Mouse (Mus musculus) limb, embryonic 11.5 days (tissue): Measurements from ENCODE around the gene Homer3. TPM values are rescaled to one million over a fixed set of nuclear protein-coding genes. Genes with fewer than 3 reads are reported as not detected.

Source experiments
- ATAC-seq: fragments of 200-750 bp; cut with Nextera tagmentation; 2 replicates; pipeline ENCODE4 v1.8.0; 2017; ENCODE audit warnings: low read depth; ENCODE audit not compliant: insufficient number of reproducible peaks, low FRiP score, low TSS enrichment
- DNase-seq: peaks from one replicate; pipeline ENCODE4 v3.0.0-alpha.2; 2015; ENCODE audit warnings: low spot score
- H3K27ac ChIP-seq: fragments of 300-500 bp; sonication (generic); replicated peaks from 2 replicates; pipeline ENCODE4 v1.5.1; 2014; ENCODE audit warnings: low read depth, mild to moderate bottlenecking, low read length
- H3K27me3 ChIP-seq: fragments of 300-500 bp; sonication (generic); 2 replicates; pipeline ENCODE4 v1.6.1; 2014; ENCODE audit warnings: mild to moderate bottlenecking, low read length, mixed read lengths; ENCODE audit not compliant: control insufficient read depth, insufficient read depth
- H3K36me3 ChIP-seq: fragments of 300-500 bp; sonication (generic); 2 replicates; pipeline ENCODE4 v1.6.1; 2014; ENCODE audit warnings: mild to moderate bottlenecking, low read length, moderate library complexity, mixed read lengths; ENCODE audit not compliant: control insufficient read depth, insufficient read depth
- H3K4me1 ChIP-seq: fragments of 300-500 bp; sonication (generic); 2 replicates; pipeline ENCODE4 v1.6.1; 2014; ENCODE audit warnings: low read length, mixed read lengths; ENCODE audit not compliant: control insufficient read depth, insufficient read depth
- H3K4me2 ChIP-seq: fragments of 300-500 bp; sonication (generic); 2 replicates; pipeline ENCODE4 v1.6.1; 2014; ENCODE audit warnings: low read depth, mild to moderate bottlenecking, moderate library complexity; ENCODE audit not compliant: severe bottlenecking
- H3K4me3 ChIP-seq: fragments of 300-500 bp; sonication (generic); 2 replicates; pipeline ENCODE4 v1.5.1; 2014; ENCODE audit warnings: low read depth, low read length
- H3K9ac ChIP-seq: fragments of 300-500 bp; sonication (generic); 2 replicates; pipeline ENCODE4 v1.6.1; 2014; ENCODE audit warnings: mild to moderate bottlenecking, low read length
- H3K9me3 ChIP-seq: fragments of 300-500 bp; sonication (generic); 2 replicates; pipeline ENCODE4 v1.6.1; 2016; ENCODE audit warnings: low read length; ENCODE audit not compliant: control insufficient read depth
- WGBS: fragments of 180-500 bp; shearing (Covaris S2); extraction: QIAGEN DNeasy Blood & Tissue Kit; methylation state at CpG from one replicate; pipeline ENCODE4 v1.1.7; 2014; 5-methylcytosine and 5-hydroxymethylcytosine counted together
- polyA plus RNA-seq: library from polyadenylated mRNA; unstranded; fragments of >200 nt; fragmentation: Nextera tagmentation; extraction: Ambion mirVana; gene quantifications from 2 replicates; pipeline ENCODE4 v1.2.1, GENCODE M21; 2014

The Homer3 gene
- polyA plus RNA-seq, 1 experiment from 2014 or later, result 75.2 TPM

DNA sequence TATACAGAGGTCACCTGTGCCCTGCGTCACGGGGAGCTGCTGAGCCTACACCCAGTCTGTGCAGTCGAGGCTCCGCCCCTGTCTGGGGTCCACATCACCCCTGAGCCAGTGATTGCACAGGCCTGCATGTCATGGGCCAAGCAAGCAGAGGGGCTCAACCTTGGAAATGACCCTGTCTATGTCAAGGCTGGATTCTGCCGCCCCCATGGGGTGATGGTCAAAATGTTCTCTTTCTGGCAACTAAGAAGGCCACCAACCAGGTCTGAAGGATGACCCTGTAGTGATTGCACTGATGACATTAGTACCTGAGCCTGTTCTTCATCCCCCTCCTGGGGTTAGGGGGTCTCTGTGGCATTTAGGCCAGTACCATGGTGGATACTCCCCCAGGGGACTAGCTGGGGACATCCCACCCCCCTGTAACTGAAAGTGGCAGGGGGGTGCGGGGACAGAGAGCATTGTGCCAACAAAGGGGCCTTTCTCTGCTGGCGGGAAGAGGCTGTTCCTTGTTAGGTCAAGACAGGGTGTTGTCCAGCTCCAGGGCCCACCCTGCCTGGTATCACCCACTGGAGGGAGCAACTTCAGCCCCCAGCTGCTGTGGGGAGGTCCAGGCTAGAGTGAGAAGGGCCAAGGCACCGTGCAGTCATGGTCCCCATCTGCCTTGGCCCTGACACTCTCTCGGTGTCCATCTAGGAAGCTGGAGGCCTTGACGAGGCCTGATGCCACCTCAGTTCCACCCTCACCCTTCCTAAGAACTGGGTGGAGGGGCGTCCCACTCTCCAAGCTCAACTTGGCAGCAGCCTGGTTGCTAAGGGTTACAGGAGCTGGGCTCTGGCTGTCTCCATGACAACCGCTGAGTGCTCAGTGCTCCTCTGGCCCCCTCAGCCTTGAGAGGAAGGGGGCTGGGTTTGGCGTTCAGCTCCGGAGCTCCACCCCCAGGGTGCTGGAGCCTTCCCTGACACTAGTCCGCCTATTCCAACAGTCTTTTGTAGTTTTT lies 34.2 kb downstream of the Homer3 start:
- peak; percentile 80 for ATAC-seq
- Histone ChIP-seq H3K4me3 (peak overlapping the region; percentile 41), H3K9me3 (no peaks in the 10 kb centered on the region), H3K27ac (no peak overlapping the region; the same call in 1 of the 2 replicates), H3K27me3 (no peaks in the 10 kb centered on the region), H3K9ac (no peak overlapping the region), H3K4me2 (peak overlapping the region; percentile 67), H3K4me1 (peaks cover 19% of the 10 kb centered on the region), H3K36me3 (peaks cover 8% of the 10 kb centered on the region)
- WGBS, result 15% methylated on average over 15 of the region's 15 CpGs
- DNase-seq, result peak; percentile 83

DNA sequence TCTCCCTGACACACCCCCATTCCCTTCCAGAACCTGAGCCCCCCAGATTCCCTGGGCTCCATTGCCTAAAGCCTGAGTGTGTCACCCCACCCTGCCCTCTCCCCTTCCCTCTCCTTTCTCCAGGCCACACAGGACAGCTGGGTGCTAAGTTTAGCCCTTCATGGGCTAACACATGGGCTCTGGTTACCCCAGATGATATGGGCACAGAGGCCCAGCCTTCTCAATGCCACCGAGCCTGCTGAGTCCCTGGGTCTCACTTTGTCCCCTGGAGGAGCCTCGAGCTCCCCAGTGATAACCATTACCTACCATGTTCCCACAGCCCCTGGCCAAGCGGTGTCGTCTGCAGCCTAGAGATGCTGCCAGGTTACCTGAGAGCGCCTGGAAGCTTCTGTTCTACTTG lies 35.2 kb downstream of the Homer3 start:
- DNase-seq (no peak), ATAC-seq (no peak)
- Histone ChIP-seq H3K36me3 (peaks cover 3% of the 10 kb centered on the region; the same call in 1 of the 2 replicates), H3K4me2 (no peak overlapping the region), H3K4me3 (no peak overlapping the region), H3K9ac (no peak overlapping the region), H3K4me1 (peaks cover 19% of the 10 kb centered on the region), H3K9me3 (no peaks in the 10 kb centered on the region), H3K27me3 (no peaks in the 10 kb centered on the region), H3K27ac (no peak overlapping the region)
- 82% methylated on average over 5 of the region's 5 CpGs for WGBS

DNA sequence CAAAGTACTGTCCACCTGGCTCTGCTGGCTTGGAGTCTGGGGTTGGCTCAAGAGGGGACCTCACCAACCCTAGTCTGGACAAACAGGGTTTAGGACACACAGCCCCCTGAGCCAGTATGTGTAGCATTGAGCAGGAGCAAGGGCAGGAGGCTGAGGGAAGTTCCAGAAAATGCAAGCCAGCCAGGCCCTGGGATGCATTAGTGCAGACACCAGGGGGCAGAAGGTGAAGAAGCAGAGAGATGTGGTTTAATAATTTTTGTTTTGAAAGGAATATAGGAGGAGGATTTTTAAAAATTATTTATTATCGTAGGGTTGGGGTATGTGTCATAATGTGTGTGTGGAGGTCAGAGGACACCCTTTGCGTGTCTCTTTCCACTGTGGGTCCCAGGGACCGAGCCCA lies 41.1 kb downstream of the Homer3 start:
- Histone ChIP-seq H3K27ac (no peak overlapping the region), H3K4me1 (no peaks in the 10 kb centered on the region; the same call in 1 of the 2 replicates), H3K4me2 (no peak overlapping the region), H3K4me3 (no peak overlapping the region), H3K9ac (no peak overlapping the region), H3K9me3 (no peaks in the 10 kb centered on the region), H3K27me3 (no peaks in the 10 kb centered on the region), H3K36me3 (0 out of 2 replicates have a peak, but pooled peaks cover 2% of the 10 kb centered on the region)
- 94% methylated on average over 3 of the region's 3 CpGs for WGBS
- DNase-seq (no peak), ATAC-seq (no peak)

DNA sequence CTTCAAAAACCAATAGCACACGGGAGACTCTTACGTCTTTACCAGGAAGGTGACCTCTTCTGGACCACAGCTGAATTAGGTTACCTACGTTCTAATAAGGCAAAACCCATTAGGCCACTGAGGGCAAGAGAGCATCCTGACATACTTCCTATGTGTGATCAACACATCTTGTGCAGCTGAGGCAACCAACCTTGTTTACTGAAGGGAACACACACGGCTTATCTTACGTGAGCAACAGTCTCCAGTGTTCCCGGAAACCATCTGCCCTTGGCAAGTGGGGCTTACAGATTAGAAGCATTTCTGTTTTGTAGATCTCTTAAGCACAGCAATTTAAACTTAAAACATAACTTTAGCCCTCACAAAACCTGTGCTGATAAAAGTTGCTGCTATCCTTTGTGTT lies 44.9 kb downstream of the Homer3 start:
- Histone ChIP-seq H3K9ac (no peak overlapping the region), H3K4me1 (peaks cover 22% of the 10 kb centered on the region), H3K36me3 (peaks cover 7% of the 10 kb centered on the region), H3K9me3 (no peaks in the 10 kb centered on the region), H3K4me2 (no peak overlapping the region), H3K4me3 (no peak overlapping the region), H3K27me3 (no peaks in the 10 kb centered on the region), H3K27ac (no peak overlapping the region)
- ATAC-seq, result no peak
- WGBS, result 97% methylated on average over 6 of the region's 6 CpGs
- no peak for DNase-seq

GRCm38 (mm10) chr8:70329124-70329834 lies 46.7 kb downstream of the Homer3 start, which contains the start of gene Gdf1:
Gdf1 (plus strand) TSS chr8:70329817.
- ATAC-seq, result peak; percentile 11; the same call in 1 of the 2 replicates
- WGBS, result 25% methylated on average over 14 of the region's 14 CpGs
- H3K9me3 ChIP-seq, result no peaks in the 10 kb centered on the region
- DNase-seq, result peak; percentile 47
- peak within 1 kb of the TSS; percentile 35 for H3K4me2 ChIP-seq
- peaks cover 23% of the 10 kb centered on the region for H3K36me3 ChIP-seq
- peak within 1 kb of the TSS; percentile 36; the same call in 1 of the 2 replicates for H3K9ac ChIP-seq
- peak within 1 kb of the TSS; percentile 19 for H3K4me3 ChIP-seq
- H3K4me1 ChIP-seq, result peaks cover 22% of the 10 kb centered on the region
- no peak within 1 kb of the TSS for H3K27ac ChIP-seq
- no peaks in the 10 kb centered on the region for H3K27me3 ChIP-seq

DNA sequence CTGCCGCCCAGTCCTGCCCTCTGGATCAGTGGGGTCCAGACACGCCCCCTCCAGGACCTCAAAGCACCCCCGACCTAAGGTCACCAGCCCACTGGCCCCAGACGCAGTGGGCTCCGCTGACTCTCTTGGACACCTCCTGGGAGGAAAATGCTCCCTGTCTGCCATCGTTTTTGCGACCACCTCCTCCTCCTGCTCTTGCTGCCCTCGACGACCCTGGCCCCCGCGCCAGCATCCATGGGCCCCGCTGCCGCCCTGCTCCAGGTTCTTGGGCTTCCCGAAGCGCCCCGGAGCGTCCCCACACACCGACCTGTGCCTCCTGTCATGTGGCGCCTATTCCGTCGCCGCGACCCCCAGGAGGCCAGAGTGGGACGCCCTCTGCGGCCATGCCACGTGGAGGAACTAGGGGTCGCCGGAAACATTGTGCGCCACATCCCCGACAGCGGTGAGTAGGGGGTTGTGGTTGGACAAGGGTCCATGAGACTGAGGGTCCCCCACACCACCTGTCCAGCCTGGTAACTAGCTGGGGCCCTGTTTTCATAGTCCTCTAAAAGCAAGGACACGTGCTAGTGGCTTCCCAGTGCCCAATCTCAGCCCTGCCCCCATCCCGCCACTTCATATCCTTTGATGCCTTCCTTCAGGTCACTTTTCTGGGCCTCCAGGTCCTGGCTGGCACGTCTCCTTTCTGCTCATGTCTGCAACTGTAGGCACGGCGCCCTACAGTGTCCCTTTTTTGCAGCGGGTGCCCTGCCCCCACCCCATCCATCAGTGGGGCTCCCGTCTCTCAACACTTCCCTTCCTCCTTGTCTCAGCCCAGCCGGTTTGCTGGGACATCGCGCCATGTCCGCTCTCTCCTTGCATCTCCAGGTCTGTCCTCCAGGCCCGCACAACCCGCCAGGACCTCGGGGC lies 47.5 kb downstream of the Homer3 start:
- 3% methylated on average over 45 of the region's 45 CpGs for WGBS
- ATAC-seq, result peak; percentile 50; the same call in 1 of the 2 replicates
- H3K9ac ChIP-seq, result peak overlapping the region; percentile 36; the same call in 1 of the 2 replicates
- peak overlapping the region; percentile 35 for H3K4me2 ChIP-seq
- no peak overlapping the region for H3K27ac ChIP-seq
- H3K36me3 ChIP-seq, result peaks cover 29% of the 10 kb centered on the region
- H3K27me3 ChIP-seq, result no peaks in the 10 kb centered on the region
- no peaks in the 10 kb centered on the region for H3K9me3 ChIP-seq
- H3K4me3 ChIP-seq, result peak overlapping the region; percentile 19
- peak; percentile 67 for DNase-seq
- H3K4me1 ChIP-seq, result peaks cover 22% of the 10 kb centered on the region

- H3K9ac ChIP-seq, result peak overlapping the region; percentile 36; the same call in 1 of the 2 replicates
- H3K36me3 ChIP-seq, result peaks cover 36% of the 10 kb centered on the region
- peak; percentile 82 for ATAC-seq
- no peaks in the 10 kb centered on the region for H3K27me3 ChIP-seq
- WGBS, result 26% methylated on average over 53 of the region's 53 CpGs
- no peaks in the 10 kb centered on the region for H3K9me3 ChIP-seq
- DNase-seq, result peak; percentile 83
- peak overlapping the region; percentile 19 for H3K4me3 ChIP-seq
- H3K4me1 ChIP-seq, result peaks cover 22% of the 10 kb centered on the region
- H3K4me2 ChIP-seq, result peak overlapping the region; percentile 35
- no peak overlapping the region for H3K27ac ChIP-seq
Measured at GRCm38 (mm10) chr8:70330741-70331364, 48.2 kb downstream of the Homer3 start.
